Mouse (Mus musculus): ENCODE data around the gene Etv6.

Gene Etv6

DNA sequence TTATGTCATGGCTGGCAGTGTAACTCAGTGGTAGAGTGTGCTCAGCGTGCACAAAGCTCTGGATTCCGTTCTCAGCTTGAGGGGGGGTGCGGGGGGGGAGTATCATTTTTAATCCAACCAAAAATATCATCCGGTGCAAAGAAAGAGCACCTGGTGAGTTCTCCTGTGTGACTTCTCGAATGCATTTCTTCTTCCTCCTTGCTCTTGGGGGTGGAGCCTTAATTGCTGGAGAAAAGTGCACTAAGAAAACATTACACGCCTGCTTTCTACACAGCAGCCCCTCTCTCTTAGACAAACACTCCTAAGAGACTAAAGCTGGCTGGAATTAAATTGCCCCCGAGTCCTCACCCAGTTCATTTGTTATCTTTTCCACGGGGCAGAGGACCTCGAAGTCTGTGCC, 139.6 kb downstream of the Etv6 start:
- DNase-seq: no peak

DNA sequence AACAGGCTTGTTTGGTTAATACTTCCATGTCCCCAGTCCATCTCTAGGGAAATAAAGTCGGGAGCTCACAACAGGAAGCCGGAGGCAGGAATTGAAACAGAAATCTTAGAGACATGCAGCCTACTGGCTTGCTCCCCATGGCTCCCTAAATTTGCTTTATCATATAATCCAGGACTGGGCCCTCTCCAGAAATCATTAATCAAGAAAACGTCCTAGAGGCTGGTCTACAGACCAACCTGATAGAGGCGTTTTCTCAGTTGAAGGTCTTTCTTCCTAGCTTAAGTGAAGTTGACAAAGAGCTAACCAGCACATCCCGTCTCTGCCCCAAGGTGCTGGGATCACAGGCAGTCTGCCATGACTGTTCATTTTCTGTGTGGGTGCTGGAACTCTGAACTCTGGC, 141.7 kb downstream of the Etv6 start:
- no peak for DNase-seq

DNA sequence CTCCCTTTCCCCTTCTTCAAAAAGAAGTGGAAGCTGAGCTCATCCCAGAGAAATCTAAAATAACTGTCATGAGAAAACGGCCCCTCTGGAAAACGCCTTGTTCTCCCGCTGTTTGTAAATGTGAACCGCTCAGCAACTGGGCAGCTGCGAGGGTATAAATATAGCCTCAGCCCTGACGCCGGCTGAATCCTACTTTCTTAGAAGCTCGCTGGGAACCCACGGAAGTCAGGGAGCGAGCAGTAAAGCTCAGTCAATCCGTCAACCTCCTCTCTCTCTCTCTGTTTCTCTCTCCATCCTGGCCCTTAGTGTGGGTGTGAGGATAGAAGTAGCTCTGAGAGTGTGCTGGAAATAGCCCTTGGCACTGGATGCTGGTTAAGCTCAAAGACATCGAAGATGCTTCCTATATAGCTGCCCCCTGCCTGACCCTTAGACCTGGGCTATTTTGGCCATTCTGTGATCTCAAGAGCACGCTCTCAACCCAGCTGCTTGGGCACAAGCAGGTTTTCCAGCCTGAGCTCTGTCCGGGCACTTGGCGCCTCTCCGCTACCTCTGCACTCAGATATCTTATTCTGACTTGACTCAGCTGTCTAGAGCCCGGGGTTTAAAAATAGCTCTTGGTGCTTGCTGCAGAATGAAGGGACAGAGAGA, 146.9 kb downstream of the Etv6 start:
- no peak for DNase-seq

DNA sequence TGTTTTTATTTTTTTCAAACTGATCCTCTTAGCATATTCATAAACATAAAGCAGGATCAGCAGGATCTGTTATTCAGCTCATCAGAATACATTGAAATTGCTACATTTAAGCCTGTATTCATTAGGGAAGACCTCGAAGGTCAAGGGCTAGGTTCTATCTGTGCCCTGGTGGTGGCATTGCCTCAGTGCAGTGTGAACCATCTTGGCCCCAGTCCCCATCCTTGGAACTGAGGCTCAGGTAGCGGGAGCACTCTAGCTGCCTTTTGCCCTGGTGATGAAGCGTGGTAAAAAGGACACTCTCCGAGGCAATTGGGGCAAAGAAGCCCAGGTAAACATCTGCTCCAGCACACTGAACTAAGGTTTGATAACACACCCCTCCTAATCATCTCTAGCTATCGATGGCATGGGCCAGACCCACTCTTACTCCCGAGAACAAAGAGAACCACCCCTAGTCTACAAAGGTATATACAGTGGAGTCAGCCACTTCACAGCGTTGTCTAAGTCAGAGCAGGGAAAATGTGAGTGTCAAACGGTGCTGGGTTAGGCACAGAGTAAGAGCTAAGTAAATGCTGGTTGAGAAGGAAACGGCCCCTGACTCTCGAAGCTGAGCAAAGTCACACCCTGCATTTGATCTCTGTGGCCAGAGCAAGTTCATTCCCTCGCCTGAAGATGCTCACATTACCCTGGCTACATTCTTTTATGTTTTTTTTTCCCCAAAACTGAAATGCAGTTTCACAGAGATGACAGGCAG, 148.3 kb downstream of the Etv6 start:
- no peak for DNase-seq

DNA sequence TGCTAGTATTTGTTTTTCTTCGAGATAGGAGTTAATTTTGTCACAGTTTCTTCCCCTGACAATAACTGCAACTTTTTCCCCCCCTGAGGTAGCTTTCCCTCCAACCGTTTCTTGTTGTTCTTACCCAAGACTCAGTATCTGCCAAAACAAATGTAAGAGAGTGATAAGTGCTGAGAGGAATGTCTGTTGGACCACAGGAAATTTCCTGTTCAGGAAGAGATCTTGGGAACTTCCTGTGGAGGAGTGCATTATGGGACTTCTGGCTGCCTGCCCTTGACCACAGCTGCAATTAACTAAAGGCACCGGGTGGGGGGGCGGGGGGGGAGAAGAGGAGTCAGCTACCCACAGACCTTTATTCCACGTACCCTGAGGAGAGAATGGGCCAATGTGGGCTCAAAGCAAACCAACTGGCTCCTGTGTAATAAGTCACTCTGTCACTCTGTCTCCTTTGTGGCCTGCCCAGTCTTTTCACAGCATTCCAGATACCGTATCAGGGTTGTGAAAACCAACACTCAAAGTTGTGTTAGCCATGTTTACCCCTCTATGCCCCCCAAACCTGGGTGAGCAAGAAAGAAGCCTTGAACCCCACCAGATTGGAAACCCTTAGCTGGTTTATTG, 150.9 kb downstream of the Etv6 start:
- DNase-seq: peak in 1 of 2 experiments; percentile 54

DNA sequence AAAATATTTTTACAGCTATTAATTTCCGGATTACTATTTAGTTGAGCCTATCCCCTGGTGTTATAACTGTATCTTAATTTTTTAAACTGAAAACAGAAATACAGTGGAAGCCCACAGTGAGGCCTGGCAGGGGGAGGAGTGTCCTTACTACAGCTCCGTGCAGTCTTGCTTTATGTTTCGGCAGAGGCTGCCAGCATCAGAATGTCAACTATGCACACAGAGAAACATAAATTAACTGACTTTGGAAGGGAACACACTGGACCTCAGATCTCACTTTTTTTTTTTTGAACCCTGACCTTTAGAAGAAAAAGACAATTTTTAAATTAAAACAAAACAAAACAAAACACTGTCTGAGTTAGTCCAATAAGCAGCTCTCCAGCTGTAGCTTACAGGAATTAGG, 153.2 kb downstream of the Etv6 start:
- DNase-seq: no peak

DNA sequence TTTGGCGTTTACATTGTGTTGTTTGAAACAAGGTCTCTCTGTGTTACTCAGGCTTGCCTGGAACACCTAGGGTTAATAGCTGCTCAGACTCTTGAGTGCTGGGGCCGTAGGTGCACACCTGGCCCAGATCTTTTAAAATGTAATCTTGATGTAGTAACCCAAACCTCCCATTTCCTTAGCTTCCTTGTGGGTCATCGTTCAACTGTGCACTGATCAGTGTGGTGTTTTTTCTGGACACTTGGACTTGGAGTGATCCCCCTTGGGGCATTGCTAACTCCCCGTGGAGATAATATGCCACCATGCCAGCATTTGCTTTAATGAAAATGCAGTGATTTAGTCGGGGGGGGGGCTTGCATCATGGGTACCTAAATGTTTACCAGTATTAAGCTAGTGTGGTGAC, 153.7 kb downstream of the Etv6 start:
- no peak for DNase-seq

DNA sequence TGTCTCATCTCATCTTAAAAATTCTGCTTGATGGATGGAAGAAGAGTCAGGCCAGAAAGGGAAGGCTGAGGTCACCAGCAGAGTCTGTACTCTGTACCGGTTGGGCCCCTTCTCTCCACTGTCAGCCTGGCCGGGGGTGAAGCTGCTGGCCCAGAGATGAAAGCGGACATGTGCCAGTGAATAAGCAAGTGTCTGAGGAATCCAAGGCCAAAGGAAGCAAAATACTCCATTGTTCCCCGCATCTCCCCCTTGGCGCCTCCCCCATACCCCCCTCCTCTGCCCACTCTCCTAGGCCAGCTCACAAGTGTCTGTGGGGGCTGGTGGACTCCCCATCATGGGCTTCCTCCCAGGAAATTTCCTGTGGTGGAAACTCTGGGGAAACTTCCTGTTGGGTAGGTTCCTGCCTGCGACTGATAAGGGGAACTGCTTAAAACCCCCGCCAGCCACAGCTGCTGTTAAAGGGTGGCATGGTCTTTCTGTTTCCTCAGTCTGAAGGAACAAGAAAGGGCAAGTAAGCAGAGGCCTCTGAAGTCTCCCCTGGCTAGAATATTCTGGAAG, 154.2 kb downstream of the Etv6 start:
- peak; percentile 57 to 59 for DNase-seq

DNA sequence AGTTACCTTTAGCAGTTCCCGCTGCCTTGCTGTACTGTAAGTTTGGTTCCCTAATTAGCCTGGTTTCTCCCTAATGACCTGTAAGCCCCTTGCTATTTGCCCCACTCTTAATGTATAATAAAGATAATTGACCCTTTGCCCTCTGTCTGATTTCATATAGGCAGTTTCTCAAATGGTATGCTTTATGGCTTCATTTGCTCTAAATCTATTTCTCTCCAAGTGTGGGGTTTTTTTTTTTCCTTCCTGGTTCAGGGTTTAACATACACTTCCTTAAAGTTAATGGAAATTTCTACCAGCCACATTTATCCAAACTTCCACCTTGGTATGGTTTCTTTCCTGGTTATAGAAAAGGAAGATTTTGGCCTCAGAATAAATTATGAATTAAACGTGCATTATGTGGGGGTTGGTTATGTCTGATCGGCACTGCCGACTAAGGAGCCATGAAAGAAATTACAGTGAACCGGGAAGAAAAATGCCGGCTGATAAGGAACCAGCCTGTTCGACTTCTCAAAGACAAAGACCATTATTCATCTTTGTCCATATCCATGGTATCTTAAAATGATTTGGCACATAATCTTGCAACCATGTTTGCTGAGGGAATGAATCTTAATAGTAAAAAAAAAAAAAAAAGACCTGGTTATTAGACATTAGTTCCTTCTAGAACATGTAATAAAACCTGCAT, 155.2 kb downstream of the Etv6 start:
- DNase-seq: no peak

DNA sequence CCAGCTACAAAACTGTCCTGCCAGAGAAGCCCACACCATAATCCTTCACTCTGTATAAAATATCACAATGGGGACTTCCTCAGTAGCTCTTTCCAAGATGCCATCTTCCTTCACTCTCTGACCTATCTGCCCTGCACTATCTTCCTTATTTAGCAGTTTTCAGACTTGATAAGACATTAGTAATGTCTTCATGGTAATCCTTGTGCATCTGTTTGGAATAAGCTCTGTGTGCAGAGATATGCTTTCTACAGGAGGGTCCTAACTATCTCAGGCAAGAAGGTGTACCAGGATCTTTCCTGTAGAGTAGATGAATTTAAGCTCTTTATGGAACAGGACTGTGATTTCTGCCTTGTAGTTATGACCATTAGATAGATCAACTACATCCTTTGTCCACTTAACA, 157.2 kb downstream of the Etv6 start:
- DNase-seq: no peak

DNA sequence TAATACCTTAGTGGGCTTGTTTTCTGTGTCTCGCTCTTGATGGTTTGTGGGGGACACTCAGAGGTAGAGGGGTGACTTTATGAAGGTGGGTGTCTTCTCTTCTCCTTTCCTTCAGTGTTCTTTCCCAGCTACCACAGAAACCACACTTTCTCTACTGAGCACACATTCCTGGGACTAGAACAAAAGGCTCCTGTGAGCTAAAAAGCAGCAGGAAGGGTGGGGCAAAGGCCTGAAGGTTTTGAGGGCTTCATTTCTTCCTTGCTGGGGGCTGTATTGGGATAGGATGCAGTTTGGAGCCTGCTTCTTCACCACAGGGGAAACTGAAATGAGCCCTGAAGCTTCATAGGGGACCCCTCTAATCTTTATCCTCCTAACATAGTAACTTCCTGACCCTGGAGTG, 164.4 kb downstream of the Etv6 start:
- no peak for DNase-seq

DNA sequence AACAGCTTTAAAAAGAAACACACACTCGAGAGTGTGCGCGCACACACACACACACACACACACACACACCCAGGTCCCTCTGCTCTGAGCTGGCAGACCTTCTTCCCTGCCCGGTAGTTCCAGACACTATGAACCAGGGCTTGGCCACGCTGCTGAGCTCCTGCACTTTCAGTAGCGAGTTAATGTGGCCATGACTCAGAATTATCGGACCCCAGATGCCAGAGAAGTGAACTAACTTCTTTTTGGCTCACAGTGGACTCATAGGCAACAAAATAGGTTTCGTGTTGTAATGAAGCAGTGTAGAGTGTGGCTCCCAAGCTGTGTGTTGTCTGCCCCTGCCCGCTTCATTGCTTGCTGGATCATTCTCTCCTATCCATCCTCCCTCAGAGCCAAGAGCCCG, 165.1 kb downstream of the Etv6 start:
- no peak for DNase-seq

DNA sequence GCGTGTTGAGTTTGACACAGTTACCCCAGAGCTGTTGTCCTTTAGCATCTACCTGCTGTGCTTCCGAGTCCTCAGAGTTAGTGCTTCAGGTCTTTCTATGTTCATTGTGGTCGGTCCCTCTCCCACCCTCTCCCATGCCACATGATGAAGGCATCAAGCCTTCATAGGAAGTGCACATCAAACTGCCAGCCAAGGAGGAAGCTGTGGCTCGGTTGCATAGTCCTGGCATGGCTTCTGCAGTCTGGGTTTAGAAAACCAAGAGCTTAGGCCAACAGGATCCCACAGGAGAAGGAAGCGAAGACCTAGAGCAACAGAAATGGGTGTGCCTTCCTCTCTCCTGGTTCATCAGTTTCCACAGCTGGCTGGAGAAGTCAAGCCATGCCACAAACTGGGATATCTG, 166.7 kb downstream of the Etv6 start:
- peak; percentile 21 to 39 for DNase-seq

DNA sequence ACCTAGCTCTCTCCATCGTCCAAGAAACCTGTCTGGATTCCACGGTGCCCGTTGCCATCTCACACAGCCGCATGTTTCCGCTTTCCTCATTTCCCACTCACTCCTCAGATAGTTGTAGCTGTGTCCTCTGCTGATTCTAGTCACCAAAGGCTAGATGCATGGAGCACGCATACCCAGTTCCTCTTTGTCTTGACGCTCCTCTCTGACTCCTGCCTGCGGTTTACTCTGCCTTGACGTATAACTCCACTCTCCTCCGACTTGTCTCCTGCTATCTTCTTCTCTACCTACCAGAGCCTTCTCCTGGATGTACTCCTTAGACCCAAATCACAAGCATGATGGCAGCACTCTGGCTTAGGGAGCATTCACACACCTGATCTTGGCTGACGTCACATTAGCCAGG, 169.7 kb downstream of the Etv6 start:
- DNase-seq: no peak

DNA sequence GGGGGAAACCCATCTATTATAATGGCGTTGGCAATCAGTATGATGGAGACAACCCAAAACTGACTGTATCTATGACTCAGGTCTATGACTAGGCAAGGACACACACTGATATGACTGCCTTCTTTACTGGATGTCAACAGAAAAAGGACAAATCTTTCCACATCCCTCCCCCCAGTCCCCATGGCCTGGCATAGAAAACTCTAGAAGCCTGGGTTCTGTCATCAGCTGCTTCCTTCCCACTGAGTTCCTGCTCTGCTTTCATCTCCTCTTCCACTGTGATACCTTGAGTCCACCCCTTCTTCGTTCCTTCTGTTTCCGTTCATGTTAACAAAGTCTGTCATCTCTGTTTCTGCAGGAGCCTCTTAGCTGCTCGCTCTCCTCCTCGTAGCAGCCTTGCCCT, 170.2 kb downstream of the Etv6 start:
- DNase-seq: no peak

DNA sequence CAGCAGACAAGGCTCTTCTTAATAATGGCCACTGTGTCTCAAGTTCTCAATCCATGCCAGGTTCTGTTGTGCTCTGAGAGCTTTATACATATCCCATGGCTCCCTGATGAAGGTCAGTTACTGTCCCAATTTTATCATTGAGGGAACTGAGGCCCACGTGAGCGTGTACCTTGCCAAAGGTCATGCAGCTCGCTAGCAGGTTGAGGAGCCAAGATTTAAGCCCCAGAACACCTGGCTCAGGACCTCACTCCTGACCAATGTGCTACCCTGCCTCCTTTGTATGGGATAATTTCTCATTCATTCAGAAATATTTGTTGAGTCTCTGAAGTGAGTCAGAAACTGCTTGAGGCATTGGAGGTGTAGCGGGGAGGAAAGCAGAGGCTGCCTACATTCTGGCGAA, 170.8 kb downstream of the Etv6 start:
- DNase-seq: no peak

DNA sequence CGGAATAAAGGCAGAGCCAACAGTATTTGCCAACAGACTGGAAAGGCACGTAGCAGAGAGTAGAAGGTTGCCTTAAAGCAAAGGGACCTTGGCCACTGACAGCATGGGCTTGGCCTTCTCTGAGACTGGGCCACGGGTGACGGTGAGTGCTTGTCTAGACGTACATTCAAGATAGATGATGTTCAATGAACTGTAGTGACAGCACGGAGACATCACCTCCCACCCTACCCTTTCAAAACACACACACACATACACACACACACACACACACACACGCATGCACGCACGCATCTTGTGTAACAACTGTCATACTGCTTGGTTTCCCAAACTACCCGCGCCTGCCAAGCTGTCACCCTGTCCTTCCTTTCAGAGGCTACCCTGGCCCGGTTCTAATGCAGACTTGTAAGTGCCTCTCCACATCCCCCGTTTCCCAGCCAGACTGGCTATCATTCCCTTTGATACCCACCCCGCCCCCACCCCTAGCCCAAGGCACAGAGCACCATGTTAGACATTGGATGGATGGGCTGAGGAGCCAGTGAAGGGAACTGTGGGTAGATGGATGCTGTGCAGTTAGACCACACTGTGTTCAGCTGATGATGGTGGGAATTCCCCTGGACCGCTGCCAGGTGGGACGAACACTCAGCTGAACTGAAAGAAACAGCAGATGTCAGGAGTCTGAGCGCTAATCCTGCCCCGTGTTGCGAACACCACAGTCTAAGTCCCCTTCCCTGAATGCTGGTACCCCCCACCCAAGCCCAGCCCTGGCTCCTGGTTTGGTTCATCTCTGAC, 172.1 kb downstream of the Etv6 start:
- peak; percentile 22 to 39 for DNase-seq

DNA sequence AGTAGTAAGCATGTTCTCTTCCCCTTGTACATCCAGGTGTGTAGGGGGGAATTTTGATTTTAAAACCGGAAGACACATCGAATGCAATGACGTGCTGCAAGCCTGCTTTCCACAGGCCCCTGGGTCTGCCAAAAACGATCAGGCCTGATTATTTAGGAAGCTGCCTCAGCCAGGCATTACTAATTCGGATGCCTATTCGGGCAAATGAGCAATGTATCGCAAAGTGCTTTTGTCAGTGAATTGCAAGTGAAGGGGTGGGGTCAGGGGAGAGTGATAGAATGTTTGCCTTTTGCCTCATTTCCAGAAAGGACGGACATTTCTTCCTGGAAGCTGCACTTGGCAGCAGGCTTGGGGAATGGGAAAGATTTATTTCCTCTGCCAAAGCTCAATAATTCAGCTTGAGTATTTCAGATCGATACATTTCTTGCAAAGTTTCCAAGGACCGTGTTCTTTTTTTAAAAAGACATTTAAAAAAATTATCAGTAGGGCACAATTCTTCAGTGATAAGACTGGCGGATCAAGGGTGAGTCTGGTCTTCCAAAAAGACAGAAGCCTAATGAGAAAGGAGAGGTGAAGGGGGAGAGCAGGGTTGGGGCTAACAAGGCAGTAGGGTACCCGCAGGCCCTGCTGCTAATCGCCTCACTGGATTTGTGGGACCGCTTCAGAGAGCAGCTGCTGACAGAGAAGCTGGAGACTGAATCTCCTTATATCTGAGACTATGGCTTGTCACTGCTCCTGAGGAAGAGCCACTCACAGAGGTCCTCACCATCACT, 172.9 kb downstream of the Etv6 start:
- DNase-seq: no peak

DNA sequence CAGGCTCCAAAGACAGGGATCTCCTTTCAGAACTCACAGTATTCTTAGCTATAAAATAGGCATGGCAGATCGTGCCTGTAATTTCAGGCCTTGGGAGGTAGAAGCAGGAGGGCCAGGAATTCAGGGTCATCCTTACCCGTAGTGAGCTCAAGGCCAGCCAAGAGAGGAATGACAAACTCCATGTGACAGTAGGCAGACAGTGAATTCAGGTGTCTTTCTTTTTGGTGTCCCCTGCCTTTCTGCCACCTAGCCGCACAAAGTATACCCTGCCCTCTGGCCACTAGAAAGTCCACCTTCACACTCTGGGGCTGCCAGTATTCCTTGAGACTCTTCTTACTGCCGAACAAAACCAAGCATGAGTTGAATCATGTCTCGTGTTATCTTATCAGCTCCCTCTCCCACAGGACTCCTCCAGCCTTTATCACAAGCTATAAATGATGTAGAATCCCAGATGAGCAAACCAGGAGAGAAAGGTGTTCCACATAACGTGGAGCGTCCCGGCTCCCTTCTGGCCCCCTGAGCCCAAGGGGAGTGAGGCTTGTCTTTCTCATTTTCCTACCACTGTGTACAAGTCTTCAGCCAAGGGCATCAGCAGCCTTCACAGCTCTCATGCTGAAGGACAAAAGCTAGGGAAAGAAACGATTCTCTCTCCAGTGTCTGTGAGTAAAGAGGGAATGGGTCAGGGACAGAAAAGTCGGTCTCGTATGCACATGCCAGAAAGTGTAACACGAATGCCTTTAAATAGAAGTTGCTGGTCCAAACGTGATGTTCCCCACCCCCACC, 175.4 kb downstream of the Etv6 start:
- DNase-seq: no peak

DNA sequence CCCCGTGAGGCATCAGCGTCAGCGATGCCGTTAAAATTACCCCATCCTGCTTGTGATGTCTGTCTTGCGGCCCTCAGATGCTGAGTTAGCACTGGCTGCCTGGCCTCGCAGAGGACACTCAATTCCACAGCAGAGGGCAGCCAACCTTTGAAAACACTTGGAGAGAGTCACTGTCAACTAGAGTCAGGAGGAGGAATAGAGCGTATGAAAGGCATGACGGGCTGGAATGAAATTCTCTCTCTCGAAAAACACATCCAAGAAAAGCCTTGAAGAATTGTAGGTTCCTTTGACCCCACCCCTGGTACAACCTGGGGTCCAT, 175.9 kb downstream of the Etv6 start:
- DNase-seq: no peak

DNA sequence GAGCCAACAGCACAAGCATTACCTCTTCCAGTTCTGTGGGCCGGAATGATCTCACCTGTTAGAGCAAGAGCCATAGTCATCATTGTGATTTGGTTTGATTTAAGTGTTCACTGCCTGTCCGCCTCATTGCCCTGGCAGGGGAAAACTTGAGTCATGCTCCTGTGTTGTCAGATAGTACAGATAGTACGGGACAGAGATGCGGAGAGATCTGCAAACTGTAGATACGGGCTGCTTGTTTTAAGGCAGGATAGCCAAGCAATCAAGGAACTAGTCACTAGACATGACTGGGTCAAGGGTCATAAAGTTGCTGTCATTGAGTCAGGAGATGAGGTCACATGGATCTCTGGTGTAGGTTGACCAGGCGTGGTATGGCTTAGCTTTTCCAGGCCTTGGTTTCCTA, 182.2 kb downstream of the Etv6 start:
- no peak for DNase-seq

Data from lung, adult 18-20 months (tissue).